Mouse (Mus musculus) bone marrow, adult 2 months (tissue): ENCODE data around the gene Prokr1.

ENCODE experiments used
- CTCF ChIP-seq: fragments of 200-500 bp; IDR thresholded peaks from 2 replicates; pipeline ENCODE4 v1.5.1; 2011; ENCODE audit warnings: low read length, control low read depth; ENCODE audit not compliant: control insufficient read depth, insufficient read depth
- POLR2A ChIP-seq: fragments of 200-500 bp; IDR thresholded peaks from 2 replicates; pipeline ENCODE4 v1.6.1; 2011; ENCODE audit warnings: low read depth, mild to moderate bottlenecking, control low read depth, low read length, borderline replicate concordance; ENCODE audit not compliant: control insufficient read depth

GRCm38 (mm10) chr6:87530386-87530785 is 60.2 kb downstream of the Prokr1 start:
- TF ChIP-seq CTCF (no peak), POLR2A (no peak)
